9 mouse cellular contexts compared by ENCODE assay signal in the genomic region with DNA sequence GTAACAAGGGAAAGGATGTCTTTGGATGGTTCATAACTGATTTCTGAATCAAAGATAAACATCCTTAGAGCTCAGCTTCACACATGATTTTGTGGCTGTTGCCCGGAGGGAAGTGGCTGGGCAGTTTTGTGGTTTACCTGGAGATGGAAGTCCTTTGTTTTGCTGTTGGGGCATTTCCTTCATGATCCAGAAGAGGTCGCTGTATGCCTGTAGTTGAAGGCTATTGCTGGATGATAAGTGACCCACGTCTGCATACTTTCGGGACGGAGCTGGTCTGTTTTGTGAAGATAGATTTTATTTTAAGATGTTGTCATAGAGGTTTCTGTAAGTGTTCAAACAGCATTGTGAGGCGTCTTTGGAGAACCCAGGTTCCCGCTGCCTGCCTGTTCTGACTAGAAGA.
DNase-seq lines count a peak whose midpoint lies in the region; ATAC-seq lines count a peak whose summit lies in the region.
"Had no signal": no experiment of that assay in that cellular context is flagged by ENCODE, and none has a peak within 500 bp of the region (broad histone marks: within the 10 kb centered on the region; RNA-seq: fewer than 3 reads in every experiment).

No protein-coding gene starts in this region.

- peaks cover 51% of the 10 kb centered on the region for H3K4me1 ChIP-seq in forebrain, embryonic 12.5 days
- H3K4me1 ChIP-seq in forebrain, embryonic 10.5 days, result peaks cover 63% of the 10 kb centered on the region

- WGBS in forebrain, embryonic 12.5 days, result 48% methylated on average over 7 of the region's 7 CpGs
- WGBS in forebrain, embryonic 10.5 days, result 60% methylated on average over 7 of the region's 7 CpGs

- no peaks in the 10 kb centered on the region for H3K27me3 ChIP-seq in forebrain, embryonic 12.5 days
- no peaks in the 10 kb centered on the region for H3K27me3 ChIP-seq in forebrain, embryonic 10.5 days (ENCODE audit: poor library complexity, severe bottlenecking)

- H3K27ac ChIP-seq in forebrain, embryonic 12.5 days, result no peak overlapping the region
- no peak overlapping the region for H3K27ac ChIP-seq in forebrain, embryonic 10.5 days

- no peaks in the 10 kb centered on the region for H3K9me3 ChIP-seq in forebrain, embryonic 12.5 days
- H3K9me3 ChIP-seq in forebrain, embryonic 10.5 days, result no peaks in the 10 kb centered on the region

- H3K4me3 ChIP-seq in forebrain, embryonic 12.5 days (replicated peaks), result no peak overlapping the region
- no peak overlapping the region for H3K4me3 ChIP-seq in forebrain, embryonic 10.5 days

- H3K4me2 ChIP-seq in forebrain, embryonic 12.5 days, result no peak overlapping the region

- no peaks in the 10 kb centered on the region for H3K36me3 ChIP-seq in forebrain, embryonic 12.5 days (replicated peaks)
- H3K36me3 ChIP-seq in forebrain, embryonic 10.5 days (replicated peaks), result no peaks in the 10 kb centered on the region
- H3K36me3 ChIP-seq: G1E had no signal

- H3K9ac ChIP-seq in forebrain, embryonic 12.5 days, result no peak overlapping the region

- peak; percentile 37; the same call in 1 of the 2 replicates for ATAC-seq in forebrain, embryonic 12.5 days (ENCODE audit: low FRiP score)
- ATAC-seq in megakaryocyte-erythroid progenitor cell, adult 5-6 weeks (replicated peaks; ENCODE audit: low FRiP score, low TSS enrichment, poor library complexity, severe bottlenecking), result peak; percentile 55

- intact Hi-C loops in heart, postnatal 14 days (cut with DNase I), result loop anchor here (2.0 to 10.0 kb wide), 5 partner anchors 142 to 1170 kb away; no protein-coding TSS in a partner anchor

- no peak for DNase-seq in forebrain, embryonic 10.5 days (ENCODE audit: extremely low spot score, low spot score)
- DNase-seq in Muller cell, postnatal 12 days (ENCODE audit: inconsistent ontology term), result peak; percentile 51
- peak; percentile 78 to 86 for DNase-seq in cerebellum, postnatal 10 days
- DNase-seq in heart, postnatal 14 days, result peak; percentile 53 to 72
- peak; percentile 37 to 69 for DNase-seq in layer of hippocampus, postnatal 25 days (ENCODE audit: extremely low spot score in 1 of 2, low spot score in 1 of 2)
- peak; percentile 62 for DNase-seq in telencephalon, adult 2 months (ENCODE audit: low read depth, low spot score)
